Mouse (Mus musculus) heart, adult 18-20 months (tissue): Measurements from ENCODE around the gene Ndufs7. TPM values are rescaled to one million over a fixed set of nuclear protein-coding genes. Genes with fewer than 3 reads are reported as not detected.

ENCODE experiments used
- DNase-seq, 2 experiments: peaks; one replicate each; pipeline ENCODE4 v3.0.0; 2021 to 2022; ENCODE audit warnings: mixed read lengths in 1 of 2
- total RNA-seq, 2 experiments: library from RNA; stranded (reverse); gene quantifications; 2 replicates each; pipeline ENCODE4 v1.2.3; 2021

Ndufs7 gene
- total RNA-seq, 2 experiments from 2014 or later, result 1,019 to 1,055 TPM

DNA sequence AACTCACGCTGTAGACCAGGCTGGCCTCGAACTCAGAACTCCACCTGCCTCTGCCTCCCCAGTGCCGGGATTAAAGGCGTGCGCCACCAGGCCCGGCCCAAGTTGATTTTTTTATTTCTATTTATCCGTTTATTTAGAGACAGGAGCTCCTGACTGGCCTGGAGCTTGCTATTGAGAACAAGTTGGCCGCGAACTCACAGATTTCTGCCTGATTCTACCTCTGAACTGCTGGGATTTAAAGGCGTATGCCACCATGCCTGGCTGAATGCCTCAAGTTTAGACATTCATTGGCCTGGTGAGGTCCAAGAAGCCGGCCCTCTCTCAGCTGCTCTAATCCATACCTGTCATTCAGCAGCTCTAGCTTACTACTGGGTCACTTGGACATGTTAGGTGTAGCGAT is 13.2 kb downstream of the Ndufs7 start:
- DNase-seq, result no peak

DNA sequence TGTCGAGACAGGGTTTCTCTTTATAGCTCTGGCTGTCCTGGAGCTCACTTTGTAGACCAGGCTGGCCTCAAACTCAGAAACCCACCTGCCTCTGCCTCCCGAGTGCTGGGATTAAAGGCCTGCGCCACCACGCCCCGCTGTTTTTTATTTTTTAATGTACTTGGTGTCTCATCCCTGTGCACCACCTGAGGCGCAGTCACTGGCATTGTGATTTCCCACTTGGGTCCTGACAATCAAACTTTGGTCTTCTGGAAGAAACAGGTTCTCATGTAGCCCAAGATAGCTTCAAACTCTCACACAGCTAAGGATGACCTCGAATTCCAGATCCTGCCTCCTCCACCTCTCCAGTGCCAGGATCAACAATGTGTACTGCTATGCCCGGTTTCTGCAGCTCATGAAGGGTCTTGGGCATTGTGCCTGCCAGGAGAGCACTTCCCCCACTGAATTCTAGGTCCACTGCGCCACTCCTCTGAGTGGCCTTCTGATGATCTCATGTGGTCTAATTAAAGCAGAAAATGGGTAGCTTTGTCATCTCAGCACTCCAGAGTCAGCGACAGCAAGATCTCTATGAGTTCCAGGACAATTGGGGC is 13.9 kb downstream of the Ndufs7 start:
- no peak for DNase-seq

DNA sequence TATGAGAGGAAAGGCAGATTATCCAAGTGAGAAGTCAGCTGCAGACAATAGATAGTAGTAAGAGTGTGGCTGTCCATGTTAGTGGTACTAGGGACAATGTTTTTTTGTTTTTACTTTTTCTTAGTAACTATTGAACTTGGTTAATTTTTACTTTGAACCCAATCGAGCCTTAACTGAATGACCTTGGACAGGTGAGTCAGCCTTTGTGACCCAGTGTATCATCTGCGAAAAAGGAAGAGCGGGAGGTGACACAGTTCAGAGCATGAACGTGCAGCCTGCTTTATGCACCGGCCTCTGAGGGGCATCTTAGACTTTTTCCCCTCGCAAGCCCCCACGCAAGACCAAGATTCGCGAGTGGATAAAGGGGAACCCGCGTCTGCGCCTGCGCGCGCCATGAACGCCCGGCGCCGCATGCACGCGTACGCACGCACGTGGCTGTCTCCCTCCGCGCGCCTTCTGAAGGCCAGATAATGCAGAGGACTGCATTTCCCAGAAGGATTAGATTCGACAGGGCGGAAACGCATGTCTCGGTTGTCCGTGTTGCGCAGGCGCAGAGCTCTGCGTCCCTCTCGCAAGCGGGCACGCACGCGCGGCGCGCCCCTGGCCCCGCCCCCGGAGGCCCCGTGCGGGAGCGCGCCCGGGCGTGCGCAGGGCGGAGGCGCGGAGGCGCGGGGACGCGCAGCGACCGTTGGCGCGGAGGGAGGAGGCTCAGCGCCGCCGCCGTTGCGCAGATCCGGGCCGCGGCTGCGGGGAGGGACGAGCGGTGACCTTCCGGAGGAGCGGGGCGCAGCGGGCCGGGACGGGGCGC is 15.6 kb downstream of the Ndufs7 start:
- peak; percentile 97 to 99 for DNase-seq

DNA sequence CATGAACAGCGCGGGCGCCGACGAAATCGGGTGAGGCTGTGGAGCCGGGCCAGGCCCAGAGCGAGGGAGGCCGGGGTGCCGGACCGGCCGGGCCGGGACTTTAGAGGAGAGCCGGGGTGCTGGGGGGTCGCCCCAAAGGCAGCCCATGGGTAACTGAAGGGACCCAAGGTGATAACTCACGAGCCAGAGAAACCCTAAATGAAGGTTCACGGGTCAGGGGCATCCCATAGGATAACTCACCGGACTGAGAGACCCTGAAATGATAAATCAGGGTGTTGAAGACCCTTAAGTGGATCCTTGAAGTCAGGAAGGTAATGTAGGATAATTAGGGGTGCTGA is 16.2 kb downstream of the Ndufs7 start:
- DNase-seq, result no peak

DNA sequence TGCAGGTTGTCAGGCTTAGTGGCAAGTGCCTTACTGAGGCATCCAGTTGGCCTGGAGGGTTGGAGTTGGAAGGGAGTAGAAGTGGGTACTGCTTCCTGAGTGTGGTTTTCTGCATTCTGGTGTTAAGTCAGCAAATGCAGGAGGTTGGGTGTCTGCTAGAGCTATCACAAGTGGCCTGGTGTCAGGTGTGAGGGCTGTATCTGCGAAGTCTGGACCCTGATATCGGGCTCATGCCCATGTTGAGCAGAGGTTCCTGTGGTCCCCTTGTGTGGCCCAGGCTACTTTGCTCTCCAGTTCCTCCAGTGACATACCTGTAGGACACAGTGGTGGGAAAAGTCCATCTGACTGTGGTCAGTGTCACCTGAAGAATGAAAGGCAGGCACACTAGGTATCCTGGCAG is 21.2 kb downstream of the Ndufs7 start:
- DNase-seq, result no peak

DNA sequence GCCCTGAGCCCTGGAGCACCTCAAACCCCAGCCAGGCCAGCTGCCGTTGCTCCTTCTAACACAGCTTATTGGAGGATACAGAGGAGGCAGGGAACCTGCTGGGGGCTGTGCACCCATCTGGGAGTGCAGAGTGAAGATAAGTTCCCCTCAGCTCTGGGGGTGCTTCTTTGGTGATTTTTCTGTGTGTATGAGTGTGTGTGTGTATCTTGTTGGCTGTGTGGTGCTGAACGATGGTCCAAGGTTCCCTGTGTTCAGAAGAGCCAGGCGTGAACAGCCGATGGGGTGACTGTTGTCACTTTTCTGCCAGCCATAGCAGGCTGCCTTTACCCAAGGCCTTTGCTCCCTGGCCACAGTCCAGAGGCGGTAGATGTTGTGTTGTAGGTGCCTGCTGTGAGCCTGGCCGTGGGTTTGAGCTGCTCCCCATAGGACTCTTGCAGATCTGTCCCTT is 21.8 kb downstream of the Ndufs7 start:
- no peak for DNase-seq

DNA sequence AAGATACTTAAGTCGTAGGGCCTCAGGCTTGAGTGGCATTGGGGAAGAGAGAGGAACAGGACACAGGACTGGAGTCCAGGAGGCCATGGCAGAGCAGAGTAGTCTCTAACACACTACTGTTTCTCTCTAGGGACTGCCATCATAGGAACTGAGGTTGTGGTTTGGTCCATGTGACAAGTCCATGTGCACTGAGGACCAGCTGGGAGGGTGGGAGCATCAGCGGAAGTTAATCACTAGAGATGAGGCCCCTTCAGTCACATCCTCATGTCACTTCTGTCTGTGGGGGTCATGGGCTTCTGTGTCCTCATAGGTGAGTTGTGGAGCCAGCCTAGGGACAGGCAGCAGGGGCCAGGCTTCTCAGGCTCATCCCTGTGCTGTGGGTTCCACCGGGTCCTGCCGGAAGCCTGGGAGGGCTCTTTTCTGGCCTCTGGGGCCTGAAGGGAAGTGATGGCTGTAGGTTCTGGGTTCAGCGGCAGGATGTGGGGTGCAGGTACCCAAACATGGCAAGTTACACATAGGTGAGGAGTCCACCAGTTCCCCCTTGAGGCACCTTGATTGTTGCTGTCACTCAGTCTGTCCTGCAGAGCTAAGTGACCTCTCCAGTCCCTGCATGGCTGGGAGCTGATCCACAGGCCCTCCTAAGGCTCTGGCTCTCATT is 22.4 kb downstream of the Ndufs7 start:
- DNase-seq, result no peak

DNA sequence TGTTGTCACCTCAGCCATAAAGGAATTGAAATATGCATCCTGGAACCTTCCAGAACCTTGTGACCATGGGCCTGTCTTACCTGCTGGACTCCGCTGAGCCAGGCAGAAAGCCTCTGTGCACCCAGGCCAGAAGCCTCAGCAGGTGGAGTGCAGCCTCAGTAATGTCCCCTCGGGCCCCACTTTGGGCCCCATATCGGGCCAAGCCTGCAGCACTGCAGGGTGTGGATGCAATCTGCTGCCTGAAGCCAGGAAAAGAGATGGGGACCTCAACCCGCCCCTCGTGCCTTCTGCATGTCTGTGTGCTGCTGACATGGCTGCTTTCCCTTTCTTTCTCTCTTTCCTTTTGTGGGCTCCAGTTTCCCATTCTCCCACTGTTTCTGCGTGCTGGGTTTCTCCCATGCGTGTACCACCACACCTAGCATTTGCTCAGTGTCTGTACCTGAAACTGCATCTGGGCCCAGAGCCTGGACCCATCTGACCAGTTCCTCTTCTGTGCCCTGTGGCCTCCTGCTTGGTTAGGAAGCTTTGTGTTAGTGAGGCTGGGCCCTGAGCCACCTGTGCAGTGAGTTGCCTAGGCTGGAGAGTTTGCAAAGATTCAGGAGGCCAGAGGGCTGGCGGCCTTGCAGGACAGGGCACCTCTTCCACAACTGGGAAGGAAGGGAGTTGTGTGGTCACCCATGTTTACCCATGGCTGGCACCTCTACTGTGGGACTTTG is 23.1 kb downstream of the Ndufs7 start:
- DNase-seq, result no peak

- DNase-seq, result no peak
Observed at GRCm38 (mm10) chr10:80273847-80274246, 24.9 kb downstream of the Ndufs7 start.

DNA sequence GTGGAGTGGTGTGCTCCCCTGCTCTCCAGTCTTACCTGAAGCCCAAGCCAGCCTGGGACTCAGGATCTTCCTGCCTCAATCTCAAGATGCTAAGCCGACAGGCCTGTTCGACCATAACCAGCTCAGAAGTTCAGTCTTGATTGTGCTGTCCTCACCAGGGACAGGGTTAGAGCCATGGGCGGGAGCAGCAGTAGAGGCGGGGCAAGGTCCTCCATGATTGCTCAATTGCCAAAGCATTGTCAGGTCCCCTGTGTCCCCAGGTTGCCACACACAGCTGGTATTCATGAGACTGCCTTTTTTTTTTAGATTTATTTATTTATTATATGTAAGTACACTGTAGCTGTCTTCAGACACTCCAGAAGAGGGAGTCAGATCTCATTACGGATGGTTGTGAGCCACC is 27.3 kb downstream of the Ndufs7 start:
- no peak for DNase-seq

DNA sequence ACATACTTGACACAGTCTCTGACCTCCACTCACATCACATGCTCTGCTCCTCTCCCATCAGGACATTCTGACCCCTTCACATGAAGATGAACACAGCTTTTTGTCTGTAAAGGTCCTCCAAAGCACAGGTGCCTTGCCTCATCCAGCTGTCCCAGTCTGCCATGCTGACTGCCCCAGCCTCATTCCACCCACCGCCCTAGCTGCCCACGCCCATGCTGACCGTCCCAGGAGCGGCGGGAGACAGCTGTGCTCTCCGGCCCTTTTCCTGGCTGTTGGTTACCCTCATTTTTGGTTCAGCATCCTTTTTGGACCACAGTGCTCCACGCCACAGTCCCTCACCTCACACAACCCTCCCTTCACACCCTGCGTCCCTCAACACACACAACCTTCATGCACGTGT is 29.5 kb downstream of the Ndufs7 start:
- DNase-seq, result no peak

- no peak for DNase-seq
Observed at GRCm38 (mm10) chr10:80279273-80279672, 30.4 kb downstream of the Ndufs7 start.

DNA sequence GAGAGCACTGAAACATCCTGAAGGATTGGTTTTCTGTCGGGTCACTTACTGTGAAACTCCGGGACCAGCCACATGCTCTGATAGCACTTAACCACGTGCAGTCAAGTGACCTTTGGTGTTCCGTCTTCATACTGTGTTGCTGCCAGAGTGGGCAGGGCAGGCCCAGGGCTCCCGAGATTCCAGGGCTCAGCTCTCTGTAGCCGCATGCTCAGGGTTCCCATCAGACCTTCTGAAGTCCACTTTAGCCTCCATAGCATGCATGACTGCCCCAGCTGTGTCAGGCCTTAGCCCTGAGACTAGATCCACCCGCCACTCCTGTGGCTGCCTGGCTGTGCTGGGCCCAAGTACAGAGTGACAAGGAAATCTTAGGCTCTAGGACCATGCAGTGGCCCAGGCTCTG is 32.4 kb downstream of the Ndufs7 start:
- DNase-seq, result peak; percentile 67 to 73

DNA sequence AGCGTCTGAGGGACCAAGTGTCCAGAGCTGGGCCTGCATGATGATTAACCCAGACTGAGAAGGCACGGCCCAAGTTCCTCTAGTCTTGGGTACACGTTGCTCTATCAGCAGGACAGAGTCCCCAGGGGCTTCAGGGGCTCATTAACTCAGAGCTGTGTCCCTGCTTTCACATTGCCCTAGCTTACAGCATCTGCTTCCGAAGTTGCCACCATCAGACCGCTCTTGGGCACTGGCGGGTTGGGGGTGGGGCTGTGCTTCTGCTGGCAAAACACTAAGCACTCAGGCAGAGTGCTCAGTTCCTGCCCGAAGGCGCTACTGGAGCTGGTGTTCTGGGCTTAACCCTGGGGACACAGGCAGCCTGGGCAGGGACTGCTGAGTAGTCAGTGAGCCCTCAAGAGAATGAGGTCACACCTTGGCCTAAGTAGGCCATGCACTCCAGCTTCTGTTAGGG is 33.0 kb downstream of the Ndufs7 start:
- peak; percentile 53 to 67 for DNase-seq

- no peak for DNase-seq
Observed at GRCm38 (mm10) chr10:80282481-80283441, 33.8 kb downstream of the Ndufs7 start.

- no peak for DNase-seq
Observed at GRCm38 (mm10) chr10:80285222-80286070, 36.5 kb downstream of the Ndufs7 start.

DNA sequence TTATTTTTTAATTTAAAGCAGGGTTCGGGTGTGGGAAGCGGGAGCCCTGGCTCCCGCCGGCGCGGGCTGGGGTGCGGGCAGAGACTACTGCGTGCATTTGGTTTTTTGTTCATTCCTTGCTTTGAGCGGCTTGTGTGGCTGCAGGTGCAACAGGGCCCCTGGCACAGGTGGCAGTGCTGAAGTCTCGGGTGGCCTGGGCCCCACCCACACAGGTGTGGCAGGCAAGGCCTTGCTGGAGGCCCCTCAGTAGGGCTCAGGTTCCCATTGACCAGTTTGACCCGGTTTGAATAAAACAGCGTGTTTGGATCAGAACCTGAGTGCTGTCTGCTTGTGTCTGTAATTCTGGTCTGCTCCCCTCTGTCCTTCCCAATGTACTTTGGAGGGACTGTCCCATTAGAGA is 39.2 kb downstream of the Ndufs7 start:
- no peak for DNase-seq

GRCm38 (mm10) chr10:80288657-80289056 is 39.7 kb downstream of the Ndufs7 start:
- no peak for DNase-seq

GRCm38 (mm10) chr10:80292251-80293146 is 43.6 kb downstream of the Ndufs7 start, which contains the start of gene Rps15:
Gene Rps15 (plus strand): TSS chr10:80292453.
- peak; percentile 95 for DNase-seq
